Mouse (Mus musculus) c-Kit-positive CD71-negative TER-119-negative erythroid progenitor cells, embryonic 14.5 days (primary cell): ENCODE data around the gene Prim1.
"Not testable (repeated sequence)": the region's sequence is repeated elsewhere in the genome, so short reads cannot be mapped to it uniquely, and the experiment has no call there.

Experiments
- DNase-seq: peaks from one replicate; pipeline ENCODE4 v3.0.0-alpha.2; 2013; ENCODE audit warnings: low read depth

The Prim1 gene

DNA sequence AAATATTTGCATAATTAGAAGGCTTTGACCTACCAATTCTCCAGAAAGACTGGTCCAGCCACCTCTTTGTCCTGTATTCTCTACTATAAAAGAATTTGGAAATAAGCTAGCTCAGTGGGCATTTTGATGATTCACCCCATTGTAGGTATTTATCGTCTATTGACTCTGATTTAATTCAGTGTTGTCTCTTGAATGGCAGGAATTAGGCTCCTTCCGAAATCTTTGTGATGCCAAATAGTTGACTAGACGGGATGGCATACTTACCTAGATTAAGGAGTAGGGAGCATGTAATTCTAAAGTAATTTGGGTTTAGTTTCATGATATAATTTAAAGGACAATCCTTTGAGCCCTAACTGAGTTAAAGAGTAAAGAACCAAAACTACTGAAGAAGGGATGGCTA, 23.0 kb downstream of the Prim1 start:
- DNase-seq = no peak

DNA sequence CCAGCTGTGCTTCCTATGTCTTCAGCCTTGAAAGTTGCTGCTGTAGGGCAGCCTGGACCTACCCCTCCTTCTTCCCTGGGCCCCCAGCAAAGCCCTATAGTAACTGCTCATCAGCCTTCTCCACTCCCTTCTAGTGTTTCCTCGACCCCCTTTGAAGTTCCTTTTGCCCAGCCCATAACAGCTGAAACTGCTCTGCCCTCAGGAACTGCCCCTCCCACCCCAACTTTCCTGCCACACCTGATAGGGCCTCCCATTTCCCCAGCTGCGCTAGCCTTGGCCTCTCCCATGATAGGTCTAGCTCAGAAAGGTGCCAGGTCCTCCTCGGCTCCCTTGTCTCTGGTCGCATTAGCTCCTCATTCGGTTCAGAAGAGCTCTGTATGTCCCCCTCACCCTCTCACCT, 24.2 kb downstream of the Prim1 start:
- no peak for DNase-seq

DNA sequence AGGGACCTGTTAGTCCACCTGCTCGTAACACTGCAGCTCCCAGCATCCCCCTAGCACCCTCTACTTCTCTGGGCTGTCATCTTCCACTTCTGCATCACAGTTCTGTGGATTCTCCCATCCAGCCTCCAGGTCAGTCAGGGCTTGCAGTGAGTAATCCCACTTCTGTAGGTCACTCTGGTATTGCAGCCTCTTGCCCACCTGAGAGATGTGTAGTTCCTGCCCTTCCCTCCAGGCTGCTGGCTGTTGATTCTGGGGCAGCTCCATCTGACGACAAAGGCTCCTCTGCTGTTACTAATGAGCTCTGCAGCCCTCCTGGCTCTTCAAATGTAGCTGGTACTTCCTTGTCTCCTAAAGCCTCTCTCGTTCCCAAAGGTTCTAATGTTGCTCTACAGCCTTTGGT, 24.9 kb downstream of the Prim1 start:
- no peak for DNase-seq

DNA sequence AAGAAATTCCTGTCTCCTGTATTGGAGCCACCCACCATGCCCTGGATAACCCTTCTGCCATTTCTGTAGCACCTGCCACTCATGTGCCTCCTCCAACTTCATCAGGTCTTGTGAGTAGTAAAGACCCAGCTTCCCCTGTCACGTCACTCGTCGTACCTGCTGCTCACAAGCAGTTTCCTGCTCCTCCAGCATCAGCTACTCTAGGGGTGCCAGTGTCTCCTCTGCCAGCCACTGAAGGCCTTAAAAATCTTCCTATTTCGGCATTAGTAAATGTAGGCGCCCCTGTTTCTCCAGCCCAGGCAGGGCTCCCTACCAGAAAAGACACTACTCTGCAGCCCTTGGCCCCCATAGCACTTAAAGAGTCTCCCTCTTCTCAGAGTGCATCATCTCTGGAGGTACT, 25.3 kb downstream of the Prim1 start:
- no peak for DNase-seq

DNA sequence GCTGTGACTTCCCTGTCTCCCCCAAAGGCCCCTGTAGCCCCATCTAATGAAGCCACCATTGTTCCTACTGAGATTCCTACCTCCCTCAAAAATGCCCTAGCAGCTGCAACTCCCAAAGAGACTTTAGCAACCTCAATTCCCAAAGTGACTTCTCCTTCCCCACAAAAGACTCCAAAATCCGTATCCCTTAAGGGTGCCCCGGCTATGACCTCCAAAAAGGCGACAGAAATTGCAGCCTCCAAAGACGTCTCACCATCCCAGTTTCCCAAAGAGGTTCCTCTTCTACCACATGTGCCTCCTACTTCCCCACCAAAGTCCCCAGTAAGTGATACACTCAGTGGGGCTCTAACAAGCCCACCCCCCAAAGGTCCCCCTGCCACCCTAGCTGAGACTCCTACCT, 26.7 kb downstream of the Prim1 start:
- no peak for DNase-seq

DNA sequence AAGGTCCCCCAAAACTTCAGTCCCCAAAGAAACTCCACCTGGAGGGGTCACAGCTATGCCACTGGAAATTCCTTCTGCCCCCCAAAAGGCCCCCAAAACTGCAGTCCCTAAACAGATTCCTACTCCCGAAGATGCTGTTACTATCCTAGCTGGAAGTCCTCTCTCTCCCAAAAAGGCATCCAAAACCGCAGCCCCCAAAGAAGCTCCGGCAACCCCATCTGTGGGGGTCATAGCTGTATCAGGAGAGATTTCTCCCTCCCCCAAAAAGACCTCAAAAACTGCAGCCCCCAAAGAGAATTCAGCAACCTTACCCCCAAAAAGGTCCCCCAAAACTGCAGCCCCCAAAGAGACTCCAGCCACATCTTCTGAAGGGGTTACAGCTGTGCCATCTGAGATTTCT, 27.5 kb downstream of the Prim1 start:
- DNase-seq = no peak

DNA sequence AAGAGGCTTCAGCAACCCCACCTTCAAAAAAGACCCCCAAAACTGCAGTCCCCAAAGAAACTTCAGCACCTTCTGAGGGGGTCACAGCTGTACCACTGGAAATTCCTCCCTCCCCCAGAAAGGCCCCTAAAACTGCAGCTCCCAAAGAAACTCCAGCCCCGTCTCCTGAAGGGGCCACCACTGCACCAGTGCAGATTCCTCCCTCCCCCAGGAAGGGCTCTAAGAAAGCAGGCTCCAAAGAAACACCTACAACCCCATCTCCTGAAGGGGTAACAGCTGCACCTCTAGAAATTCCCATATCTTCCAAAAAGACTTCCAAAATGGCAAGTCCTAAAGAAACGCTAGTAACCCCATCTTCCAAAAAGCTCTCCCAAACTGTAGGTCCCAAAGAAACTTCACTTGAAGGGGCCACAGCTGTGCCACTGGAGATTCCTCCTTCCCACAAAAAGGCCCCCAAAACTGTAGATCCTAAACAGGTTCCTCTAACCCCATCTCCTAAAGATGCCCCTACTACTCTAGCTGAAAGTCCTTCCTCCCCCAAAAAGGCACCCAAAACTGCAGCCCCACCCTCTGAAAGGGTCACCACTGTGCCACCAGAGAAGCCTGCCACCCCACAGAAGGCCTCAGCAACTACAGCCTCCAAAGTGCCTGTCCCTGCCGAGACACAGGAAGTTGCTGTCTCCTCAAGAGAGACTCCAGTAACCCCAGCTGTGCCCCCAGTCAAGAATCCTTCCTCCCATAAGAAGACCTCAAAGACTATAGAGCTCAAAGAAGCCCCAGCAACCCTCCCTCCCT, 28.3 kb downstream of the Prim1 start:
- no peak for DNase-seq

DNA sequence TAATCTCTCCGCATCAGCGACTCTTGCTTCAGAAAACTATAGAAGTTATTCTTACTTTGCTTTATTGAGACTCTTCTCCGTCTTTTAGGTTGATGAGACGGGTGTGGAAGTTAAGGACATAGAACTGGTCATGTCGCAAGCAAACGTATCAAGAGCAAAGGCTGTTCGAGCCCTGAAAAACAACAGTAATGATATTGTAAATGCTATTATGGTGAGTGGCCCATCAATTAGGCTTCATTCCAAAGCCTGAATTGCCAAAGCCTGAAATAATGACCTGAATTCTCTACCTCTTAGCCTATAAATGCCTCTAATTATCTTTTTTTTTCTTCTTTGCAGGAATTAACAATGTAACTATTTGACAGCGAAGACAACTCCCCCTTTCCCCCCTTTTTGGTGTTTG, 33.2 kb downstream of the Prim1 start:
- no peak for DNase-seq

DNA sequence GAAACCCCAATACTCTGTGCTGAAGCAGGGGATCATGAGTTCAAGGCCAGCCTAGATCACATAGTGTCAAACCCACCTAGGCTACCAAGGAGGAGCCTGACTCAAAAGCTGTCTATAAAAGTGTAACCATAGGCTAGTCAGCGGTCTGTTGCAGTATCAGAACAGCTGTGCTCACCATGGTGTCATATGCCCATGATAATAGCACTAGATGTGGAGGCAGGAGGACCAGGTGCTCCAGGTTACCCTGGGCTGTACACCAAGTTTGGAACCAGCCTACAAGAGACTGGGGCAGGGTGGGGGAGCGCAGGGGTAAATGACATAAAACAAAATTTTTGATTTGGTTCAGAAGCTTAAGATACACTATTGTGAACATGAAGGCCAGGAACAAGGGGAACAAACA, 34.8 kb downstream of the Prim1 start:
- DNase-seq = no peak

DNA sequence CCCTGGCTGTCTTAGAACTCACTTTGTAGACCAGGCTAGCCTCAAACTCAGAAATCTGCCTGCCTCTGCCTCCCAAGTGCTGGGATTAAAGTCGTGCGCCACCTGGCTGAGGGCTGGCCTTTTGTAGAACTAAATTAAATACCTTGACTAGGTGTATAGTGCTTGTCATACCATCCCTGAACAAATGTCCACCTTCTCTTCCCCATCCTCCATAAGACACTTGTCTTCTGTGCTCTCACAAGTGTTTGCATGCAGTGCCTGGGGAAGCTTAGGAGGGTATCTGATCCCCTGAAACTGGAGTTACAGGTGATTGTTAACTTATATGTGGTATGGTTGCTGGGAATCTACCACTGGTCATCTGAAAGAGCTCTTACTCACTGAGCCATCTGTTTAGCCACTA, 35.4 kb downstream of the Prim1 start:
- DNase-seq = no peak

DNA sequence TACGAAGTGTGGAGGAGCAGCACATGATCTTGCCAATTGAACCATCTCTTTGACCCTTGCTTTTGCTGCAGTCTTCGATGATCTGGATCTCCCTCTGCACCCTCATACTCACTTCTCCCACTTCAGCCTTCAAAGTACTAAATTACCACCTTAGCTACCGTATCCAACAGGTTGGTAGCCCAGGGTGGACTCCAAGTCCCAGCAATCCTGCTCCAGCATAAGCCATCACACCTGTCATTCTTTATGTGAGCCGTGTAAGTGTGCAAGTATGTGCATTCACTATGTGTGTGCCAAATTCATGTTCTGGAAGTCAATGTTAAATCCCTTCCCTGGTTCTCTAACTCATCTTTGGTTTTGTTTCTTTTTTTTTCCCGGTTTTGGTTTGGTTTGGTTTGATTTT, 36.6 kb downstream of the Prim1 start:
- DNase-seq = no peak

DNA sequence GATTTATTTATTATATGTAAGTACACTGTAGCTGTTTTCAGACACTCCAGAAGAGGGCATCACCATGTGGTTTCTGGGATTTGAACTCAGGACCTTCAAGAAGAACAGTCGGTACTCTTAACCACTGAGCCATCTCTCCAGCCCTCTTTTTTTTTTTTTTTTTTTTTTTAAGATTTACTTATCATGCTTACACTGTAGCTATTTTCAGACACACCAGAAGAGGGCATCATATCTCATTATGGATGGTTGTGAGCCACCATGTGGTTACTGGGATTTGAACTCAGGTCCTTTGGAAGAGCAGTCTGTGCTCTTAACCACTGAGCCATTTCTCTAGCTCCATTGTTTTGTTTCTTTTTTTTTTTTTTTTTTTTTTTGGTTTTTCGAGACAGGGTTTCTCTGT, 37.2 kb downstream of the Prim1 start:
- DNase-seq = not testable (repeated sequence)

DNA sequence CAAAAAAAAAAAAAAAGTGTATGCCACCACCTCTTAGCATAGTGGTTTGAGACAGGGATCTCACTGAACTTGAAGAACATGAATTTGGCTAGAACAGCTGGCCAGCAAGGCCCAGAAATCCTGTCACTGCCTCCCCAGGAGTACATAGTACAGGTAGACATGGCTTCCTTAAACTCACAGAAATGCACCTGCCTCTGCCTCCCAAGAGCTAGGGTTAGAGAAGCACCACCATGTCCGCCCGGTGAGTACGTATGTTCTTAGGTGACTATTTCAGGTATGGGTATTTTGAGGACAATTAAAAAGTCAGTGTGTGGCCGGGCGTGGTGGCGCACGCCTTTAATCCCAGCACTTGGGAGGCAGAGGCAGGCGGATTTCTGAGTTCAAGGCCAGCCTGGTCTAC, 38.0 kb downstream of the Prim1 start:
- DNase-seq = no peak

DNA sequence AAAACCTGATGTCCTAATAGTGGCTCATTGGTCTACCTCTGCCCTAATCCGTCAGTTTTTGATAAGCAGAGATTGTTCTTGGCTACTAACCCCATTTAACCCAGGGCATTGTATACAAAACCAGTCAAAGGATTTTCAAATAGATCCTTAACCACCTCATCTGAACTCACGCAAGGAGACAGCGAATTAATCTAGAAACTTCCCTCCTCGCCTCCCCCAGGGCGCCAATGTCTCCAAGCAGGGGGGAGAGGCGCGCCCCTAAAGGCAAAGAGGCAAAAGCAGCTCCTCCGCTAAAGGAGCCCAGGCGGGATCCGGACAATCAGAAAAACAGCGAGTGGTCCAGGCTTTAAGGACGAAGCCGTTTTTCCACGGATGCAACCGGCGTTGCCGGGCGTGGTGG, 43.2 kb downstream of the Prim1 start:
- no peak for DNase-seq

DNA sequence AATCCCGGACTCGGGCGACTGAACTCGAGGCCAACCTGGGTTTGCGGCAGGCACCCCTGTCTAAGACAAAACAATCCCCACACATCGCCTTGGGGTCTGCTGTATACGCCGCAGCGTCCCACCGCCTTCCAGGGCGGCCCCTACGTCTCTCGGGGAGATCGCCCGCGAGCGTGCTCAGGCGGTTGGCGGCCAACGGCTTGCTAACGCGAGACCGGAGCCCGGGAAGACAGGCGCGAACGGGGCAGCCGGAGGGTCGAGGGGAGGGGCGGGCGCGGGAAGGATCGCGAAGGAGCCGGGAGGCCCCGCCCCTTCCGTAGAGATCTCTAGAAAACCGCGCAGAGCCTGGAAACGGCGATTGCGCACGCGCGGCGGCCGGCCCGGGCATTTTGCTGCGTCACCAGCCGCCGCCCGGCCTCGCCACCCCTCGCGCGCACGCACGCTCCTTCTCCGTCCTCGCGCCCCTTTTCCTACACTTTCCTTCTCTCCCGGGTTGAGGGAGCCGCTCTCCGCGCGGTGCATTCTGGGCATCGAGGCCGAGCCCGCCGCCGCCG, 43.7 kb downstream of the Prim1 start, which contains the start of gene Ptges3:
Gene Ptges3 (plus strand): TSS at position 354 of the 551 bp plus-strand sequence.
- DNase-seq = peak; percentile 87

DNA sequence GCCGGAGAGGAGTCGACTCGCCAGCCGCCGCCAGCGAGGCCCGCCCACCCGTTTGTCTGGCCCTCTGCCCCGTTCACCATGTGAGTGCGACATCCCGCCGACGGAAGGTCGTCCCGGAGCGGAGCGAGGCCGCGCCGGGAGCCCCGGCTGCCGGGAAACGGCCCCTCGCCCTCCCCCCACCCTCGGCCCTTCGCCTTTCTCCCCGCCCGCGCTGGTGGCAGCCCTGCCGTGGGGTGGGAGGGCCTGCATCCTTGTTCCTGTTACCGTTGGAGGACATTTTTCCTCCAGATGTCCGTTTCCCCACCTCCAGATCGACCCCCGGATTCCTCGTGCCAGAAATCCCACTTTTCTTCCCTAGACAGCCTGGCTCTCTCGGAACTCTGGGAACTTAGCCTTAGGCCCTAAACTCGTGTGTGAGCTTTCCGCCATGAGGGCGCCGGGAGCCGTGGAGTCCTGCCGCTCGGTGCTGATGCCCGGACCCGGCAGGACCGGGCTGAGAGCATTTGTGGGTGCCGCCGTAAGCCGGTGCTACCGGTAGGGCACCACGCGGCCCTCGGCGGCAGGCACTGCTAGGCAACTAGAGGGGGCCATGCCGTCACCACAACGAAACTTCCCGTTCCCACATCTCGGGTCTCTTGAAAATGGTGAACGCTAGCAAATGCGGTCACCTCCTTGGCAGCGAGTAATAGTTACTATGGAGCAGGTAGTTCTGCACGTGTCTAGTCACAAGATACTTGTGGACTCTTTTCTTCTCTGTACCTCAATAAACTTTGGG, 44.4 kb downstream of the Prim1 start:
- peak; percentile 46 for DNase-seq

DNA sequence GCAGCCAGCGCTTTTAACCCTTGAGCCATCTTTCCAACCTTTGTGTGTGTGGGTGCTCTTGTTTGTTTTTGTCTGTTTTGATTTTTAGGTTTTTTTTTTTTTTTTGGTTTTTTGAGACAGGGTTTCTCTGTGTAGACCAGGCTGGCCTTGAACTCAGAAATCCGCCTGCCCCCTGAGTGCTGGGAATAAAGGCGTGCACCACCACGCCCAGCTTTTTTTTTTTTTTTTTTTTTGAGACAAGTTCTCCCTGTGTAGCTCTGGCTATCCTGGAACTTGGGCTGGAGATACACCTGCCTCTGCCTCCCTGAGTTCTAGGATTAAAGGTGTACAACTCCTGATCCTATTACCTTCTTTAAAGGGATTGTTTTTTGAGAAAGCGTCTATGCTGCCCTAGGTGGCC, 46.1 kb downstream of the Prim1 start:
- no peak for DNase-seq

DNA sequence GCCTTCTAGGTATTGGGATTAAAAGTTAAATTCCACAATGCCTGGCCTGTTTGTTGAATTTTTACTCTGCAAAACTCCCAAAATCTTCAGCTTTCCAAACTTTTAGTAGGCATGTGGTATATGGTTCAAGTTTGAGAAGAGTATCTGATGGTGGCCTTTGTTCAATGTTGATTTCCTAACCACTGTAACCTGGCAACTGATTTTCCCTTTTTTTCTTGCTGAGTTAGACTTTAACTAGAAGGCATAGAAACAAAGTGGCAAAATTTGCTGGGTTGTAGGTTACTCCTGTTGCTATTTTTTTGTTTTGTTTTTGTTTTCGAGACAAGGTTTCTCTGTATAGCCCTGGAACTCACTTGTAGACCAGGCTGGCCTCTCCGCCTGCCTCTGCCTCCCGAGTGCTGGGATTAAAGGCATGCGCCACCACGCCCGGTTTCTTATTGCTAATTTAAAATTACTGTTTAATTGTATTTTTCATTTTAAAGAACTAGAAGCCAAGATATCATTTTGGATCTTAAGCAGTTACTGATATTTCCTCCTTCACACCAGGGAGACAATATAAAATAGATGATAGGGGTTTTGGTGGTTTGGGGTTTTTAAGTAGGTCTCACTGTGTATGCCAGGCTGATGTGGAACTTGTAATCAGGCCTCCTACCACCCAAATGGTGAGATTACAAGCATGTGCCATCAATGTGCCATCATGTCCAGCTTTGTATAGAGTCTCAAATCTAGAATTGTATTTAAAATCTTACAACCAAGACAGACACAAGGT, 47.4 kb downstream of the Prim1 start:
- no peak for DNase-seq

DNA sequence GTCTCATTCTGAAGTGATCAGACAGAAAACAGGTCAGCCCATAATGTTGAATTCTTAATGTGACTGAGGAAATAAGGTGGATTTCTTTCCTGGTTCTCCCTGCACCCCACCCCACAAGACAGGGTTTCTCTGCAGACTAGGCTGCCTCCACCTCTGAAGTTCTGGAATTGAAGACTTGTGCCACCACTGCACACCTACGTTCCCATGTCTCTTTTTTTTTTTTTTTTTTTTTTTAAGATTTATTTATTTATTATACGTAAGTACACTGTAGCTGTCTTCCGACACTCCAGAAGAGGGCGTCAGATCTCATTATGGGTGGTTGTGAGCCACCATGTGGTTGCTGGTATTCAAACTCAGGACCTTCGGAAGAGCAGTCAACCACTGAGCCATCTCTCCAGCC, 51.1 kb downstream of the Prim1 start:
- no peak for DNase-seq

DNA sequence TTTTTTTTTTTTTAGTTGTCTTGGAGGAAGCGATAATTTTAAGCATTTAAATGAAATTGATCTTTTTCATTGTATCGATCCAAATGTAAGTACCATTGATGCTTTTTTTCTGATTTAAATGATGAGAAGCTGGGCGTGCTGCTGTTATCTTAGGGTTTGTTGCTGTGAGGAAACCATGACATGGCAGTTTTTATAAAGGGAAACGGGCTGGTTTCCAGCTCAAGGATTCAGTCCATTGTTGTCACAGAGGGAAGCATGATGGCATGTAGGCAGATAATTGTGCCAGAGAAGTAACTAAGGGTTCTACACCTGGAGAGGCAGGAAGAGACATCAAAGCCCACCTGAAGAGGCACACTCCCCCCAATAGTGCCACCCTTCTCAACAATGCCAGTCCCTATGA, 54.2 kb downstream of the Prim1 start:
- no peak for DNase-seq

DNA sequence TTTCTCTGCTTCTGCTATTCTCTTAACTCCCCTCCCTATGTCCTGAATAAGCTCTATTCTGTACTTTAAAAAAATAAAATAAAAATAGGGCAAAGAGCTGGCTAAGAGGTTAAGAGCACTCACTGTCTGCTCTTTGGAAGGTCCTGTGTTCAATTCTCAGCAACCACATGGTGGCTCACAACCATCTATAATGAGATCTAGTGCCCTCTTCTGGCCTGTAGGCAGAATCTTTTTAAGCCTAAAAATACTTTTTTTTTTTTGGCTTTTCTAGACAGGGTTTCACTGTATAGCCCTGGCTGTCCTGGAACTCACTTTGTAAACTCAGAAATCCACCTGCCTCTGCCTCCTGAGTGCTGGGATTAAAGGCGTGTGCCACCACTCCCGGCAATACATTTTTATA, 55.5 kb downstream of the Prim1 start:
- DNase-seq = not testable (repeated sequence)

DNA sequence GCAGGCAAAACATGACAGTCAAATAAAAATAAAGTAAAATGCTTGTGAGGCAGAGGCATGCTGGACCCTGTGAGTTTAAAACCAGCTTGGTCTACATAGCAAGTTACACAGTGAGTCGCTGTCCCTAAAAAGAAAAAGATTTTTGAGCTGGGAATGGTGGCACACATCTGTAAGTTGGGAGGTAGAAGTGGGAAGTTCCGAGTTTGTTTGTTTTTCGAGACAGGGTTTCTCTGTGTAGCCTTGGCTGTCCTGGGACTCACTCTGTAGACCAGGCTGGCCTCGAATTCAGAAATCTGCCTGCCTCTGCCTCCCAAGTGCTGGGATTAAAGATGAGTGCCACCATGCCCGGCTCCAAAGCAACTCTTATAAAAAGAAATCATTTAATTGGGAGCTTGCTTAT, 63.3 kb downstream of the Prim1 start:
- not testable (repeated sequence) for DNase-seq
